Mouse (Mus musculus): ENCODE data around the gene Upk3b. TPM values are rescaled to one million over a fixed set of nuclear protein-coding genes. Genes with fewer than 3 reads are reported as not detected.

Upk3b gene
- total RNA-seq, 2 experiments from 2014 or later = not detected

DNA sequence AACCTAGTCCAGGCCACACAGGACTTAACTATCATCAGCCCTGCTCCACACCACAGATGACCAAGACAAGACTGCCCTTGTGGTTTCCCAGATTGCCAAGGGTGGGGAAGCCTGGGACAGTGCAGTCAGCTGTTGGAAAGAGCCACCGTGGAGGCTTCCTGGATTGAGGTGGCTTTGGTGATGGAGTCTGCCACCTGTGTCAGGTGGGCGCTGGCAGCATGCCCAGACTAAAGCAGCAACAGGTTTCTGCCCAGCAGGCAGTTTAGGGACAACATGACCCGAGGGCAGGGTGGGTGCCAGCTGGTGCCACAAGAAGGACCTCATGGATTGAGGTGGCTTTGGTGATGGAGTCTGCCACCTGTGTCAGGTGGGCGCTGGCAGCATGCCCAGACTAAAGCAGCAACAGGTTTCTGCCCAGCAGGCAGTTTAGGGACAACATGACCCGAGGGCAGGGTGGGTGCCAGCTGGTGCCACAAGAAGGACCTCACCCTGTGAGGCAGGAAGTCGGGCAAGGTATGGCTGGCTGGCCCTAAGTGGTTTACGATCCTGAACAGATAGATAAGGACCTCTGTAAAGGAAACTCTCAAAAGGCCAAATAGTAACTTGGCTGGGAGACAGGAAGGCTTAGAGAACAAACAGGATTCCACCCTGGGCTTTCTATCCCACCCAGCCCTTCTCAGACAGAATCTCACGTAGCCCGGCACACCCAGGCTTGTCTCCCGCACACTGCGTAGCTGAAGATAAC is 28.3 kb downstream of the Upk3b start:
- peak; percentile 22; the same call in 1 of the 2 replicates for ATAC-seq (replicated peaks; ENCODE audit: poor library complexity, severe bottlenecking)

GRCm38 (mm10) chr5:136069411-136069810 is 31.1 kb downstream of the Upk3b start:
- no peak for ATAC-seq (replicated peaks; ENCODE audit: poor library complexity, severe bottlenecking)

GRCm38 (mm10) chr5:136073051-136073450 is 34.8 kb downstream of the Upk3b start:
- no peak for ATAC-seq (replicated peaks; ENCODE audit: poor library complexity, severe bottlenecking)

GRCm38 (mm10) chr5:136073526-136073925 is 35.2 kb downstream of the Upk3b start:
- ATAC-seq (replicated peaks; ENCODE audit: poor library complexity, severe bottlenecking) = no peak

- no peak for ATAC-seq (replicated peaks; ENCODE audit: poor library complexity, severe bottlenecking)
Measured at GRCm38 (mm10) chr5:136075076-136075475, 36.8 kb downstream of the Upk3b start.

- ATAC-seq (replicated peaks; ENCODE audit: poor library complexity, severe bottlenecking) = no peak; the same call in 1 of the 2 replicates
Measured at GRCm38 (mm10) chr5:136076284-136076683, 38.0 kb downstream of the Upk3b start.

GRCm38 (mm10) chr5:136077001-136077550 is 38.8 kb downstream of the Upk3b start:
- peak; percentile 19; the same call in 1 of the 2 replicates for ATAC-seq (replicated peaks; ENCODE audit: poor library complexity, severe bottlenecking)

DNA sequence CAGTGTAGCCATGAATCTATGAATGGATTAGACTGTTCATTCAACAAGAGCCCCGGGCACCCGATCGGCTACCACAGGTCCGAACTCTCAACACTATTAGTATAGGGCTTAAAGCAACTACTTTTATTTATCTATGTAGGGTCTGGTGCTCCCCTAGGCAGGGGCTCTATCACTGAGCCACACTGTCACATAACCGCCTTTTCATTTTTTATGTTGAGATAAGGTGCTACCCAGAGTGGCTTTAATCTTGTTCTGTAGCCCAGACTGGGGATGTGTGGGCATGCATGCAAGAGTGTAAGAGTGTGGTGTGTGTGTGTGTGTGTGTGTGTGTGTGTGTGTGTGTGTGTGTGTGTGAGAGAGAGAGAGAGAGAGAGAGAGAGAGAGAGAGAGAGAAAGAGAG is 39.8 kb downstream of the Upk3b start:
- no peak for ATAC-seq (replicated peaks; ENCODE audit: poor library complexity, severe bottlenecking)

GRCm38 (mm10) chr5:136082345-136082744 is 44.0 kb downstream of the Upk3b start:
- no peak for ATAC-seq (replicated peaks; ENCODE audit: poor library complexity, severe bottlenecking)

DNA sequence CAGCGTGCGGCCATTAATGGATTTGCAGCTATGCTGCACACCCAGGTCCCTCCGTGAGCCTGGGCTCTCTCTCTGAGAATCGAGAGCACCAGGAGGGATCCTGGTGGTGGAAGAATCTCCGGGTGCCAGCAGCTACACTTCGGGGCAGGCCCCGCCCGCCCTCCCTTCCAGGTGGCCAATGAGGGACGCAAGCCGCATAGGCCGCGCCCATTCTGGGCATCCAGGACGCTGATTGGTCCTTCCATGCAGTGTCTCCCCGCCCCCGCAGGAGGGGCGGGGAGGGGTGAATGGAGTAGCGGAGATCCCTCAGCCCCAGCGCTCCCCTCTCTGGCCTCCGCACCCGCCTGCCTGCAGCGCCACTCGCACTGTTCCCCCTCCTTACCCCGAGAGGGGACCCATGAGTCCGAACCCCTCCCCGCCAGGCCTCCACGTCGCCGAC is 45.4 kb downstream of the Upk3b start, which contains the start of gene Rasa4:
Rasa4 (plus strand) TSS at position 248 of the 439 bp plus-strand sequence.
- ATAC-seq (replicated peaks; ENCODE audit: poor library complexity, severe bottlenecking) = peak; percentile 89

GRCm38 (mm10) chr5:136084144-136084881 is 46.0 kb downstream of the Upk3b start:
- peak; percentile 12 for ATAC-seq (replicated peaks; ENCODE audit: poor library complexity, severe bottlenecking)

DNA sequence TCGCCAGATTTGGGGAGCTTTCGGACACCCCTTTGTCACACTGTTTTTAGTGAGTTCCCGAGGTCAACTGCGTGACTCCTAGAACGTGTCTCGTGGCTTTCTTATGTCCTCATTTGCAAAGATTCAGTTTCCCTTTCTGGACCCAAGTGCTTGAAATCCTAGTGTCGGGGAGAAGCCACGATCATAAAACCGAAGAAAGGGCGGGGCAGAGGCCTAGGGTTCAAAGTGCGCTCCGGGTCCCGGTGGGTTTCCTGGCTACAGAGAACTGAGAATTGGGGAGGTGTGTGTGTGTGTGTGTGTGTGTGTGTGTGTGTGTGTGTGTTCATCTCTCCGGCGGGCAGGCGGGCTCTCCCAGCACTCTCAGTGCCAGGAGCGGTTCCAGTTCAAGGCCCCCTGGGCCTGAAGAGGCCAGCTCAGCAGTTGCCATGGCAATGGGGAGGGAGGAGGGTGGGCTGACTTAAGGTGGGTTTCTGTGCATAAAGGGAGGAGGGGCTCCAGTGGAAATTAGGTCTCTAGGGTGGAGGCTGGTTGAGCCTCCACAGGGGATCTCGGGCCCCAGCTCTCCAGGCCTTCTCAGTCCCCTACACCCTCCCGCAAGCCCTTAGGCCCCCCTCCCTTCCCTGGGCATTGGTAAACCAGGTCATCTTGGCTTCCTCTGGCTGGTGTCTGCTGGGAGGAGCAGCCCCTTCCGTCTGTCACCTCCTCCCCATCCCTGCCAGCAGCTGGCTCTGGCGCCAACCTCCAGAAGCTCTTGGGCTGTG is 46.8 kb downstream of the Upk3b start:
- peak; percentile 35 for ATAC-seq (replicated peaks; ENCODE audit: poor library complexity, severe bottlenecking)

DNA sequence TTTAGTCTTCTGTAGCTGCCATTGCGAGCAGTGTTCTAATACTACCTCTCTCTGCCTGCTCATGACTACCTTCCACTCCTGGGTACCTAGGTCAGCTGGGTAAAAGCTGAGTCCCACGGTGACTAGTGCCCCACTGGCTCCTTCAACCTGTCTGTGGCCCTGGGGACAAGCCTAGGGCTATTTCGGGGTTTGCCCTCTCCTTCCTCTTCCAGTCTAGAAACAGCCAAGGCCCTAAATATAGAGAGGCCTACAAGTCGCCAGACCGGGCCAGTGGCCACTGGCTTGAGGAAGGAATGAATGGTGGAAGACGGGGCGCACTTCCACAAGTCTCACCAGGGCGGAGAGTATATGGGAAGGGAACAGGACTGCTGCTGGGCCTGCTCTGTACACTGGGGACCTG is 48.0 kb downstream of the Upk3b start:
- no peak for ATAC-seq (replicated peaks; ENCODE audit: poor library complexity, severe bottlenecking)

DNA sequence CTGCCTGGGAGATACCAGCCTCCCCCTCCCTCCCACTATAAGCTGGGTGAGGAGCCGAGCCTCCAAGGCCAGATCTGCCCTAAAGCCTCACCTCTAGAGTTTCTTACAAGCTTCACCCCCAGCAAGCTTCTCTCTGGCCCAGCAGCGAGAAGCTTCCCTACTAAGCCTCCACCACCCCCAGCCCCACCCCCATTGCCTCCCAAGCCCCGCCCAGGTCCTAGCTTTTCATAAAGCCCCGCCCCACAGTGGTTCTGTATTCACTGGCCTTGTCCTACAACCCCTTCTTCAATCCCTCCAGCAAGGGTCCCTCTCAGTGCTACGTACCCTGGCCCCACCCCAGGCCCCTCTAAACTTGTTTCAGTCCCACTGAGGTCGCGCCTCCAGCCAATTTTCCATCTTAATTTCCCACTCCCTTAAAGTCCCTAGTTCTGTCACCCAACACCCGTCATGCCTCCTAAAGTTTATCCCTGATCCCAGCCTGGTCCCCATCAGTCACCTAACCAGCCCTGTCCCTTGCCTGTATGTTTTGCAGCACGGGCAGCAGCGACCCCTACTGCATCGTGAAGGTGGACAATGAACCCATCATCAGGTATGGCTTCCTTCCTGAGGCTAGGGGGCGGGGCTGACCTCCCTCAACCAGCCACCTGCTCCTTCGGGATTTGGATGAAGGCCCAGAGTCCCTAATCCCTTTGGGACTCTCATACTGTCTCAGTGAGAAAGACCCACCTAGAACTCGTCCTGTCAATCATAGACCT is 50.7 kb downstream of the Upk3b start:
- ATAC-seq (replicated peaks; ENCODE audit: poor library complexity, severe bottlenecking) = no peak

DNA sequence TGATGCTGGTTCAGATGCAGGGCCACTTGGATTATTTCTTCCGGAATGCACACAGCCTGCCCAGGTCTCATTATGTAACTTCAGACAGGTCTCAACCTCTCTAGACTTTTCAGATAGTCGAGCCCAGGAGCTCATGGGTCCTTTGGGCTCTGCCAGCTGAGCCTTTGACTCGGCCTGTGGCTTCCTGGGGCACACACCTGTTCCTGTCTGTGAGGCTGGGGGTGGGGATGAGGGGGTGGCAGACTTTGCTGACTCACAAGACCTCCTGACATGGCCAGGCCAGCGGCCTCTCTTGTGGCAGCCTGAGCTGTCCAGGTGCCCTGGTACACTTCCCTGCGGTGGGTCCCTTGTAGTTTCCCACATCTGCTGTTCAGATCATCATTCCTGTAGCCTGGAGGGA is 53.6 kb downstream of the Upk3b start:
- no peak for ATAC-seq (replicated peaks; ENCODE audit: poor library complexity, severe bottlenecking)

GRCm38 (mm10) chr5:136094249-136095010 is 56.1 kb downstream of the Upk3b start:
- peak; percentile 73 for ATAC-seq (replicated peaks; ENCODE audit: poor library complexity, severe bottlenecking)

DNA sequence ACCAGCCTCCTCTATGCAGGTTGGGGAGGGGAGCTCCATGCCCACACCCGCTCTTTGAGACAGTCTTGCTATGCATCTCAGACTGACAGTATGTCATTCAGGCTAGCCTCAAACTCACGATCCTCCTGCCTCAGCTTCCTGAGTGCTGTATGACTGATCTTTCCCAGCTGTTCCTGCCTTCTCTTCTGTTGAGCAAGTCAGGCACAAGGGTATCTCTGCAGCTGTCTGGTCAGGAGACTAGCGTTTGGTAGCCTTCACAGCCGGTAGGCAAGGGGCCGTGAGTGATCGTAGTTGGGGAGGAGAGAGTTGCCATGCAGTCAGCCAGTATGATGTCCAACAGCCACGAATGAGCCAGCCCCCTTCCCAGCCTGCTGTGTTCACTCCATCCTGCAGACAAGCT is 56.8 kb downstream of the Upk3b start:
- ATAC-seq (replicated peaks; ENCODE audit: poor library complexity, severe bottlenecking) = no peak
